Mouse (Mus musculus) heart, embryonic 16.5 days (tissue): ENCODE measurements around the gene Adcy9. TPM values are rescaled to one million over a fixed set of nuclear protein-coding genes. Genes with fewer than 3 reads are reported as not detected.

Experiments
- ATAC-seq: fragments of 200-750 bp; cut with Nextera tagmentation; replicated peaks from 2 replicates; pipeline ENCODE4 v1.8.0; 2017; ENCODE audit warnings: moderate number of reproducible peaks; ENCODE audit not compliant: insufficient read depth, low FRiP score; ENCODE audit errors: extremely low read depth
- H3K27ac ChIP-seq: fragments of 300-500 bp; sonication (generic); 2 replicates; pipeline ENCODE4 v1.5.1; 2014; ENCODE audit warnings: mild to moderate bottlenecking, low read length, control low read depth, moderate library complexity
- H3K27me3 ChIP-seq: fragments of 300-500 bp; sonication (generic); 2 replicates; pipeline ENCODE4 v1.6.1; 2014; ENCODE audit warnings: low read length, mixed read lengths; ENCODE audit not compliant: control insufficient read depth, insufficient read depth
- H3K36me3 ChIP-seq: fragments of 300-500 bp; sonication (generic); 2 replicates; pipeline ENCODE4 v1.6.1; 2014; ENCODE audit not compliant: control insufficient read depth, insufficient read depth
- H3K4me1 ChIP-seq: fragments of 300-500 bp; sonication (generic); 2 replicates; pipeline ENCODE4 v1.6.1; 2014; ENCODE audit warnings: low read length, mixed read lengths; ENCODE audit not compliant: control insufficient read depth, insufficient read depth
- H3K4me2 ChIP-seq: fragments of 300-500 bp; sonication (generic); 2 replicates; pipeline ENCODE4 v1.6.1; 2014; ENCODE audit warnings: low read depth, mild to moderate bottlenecking, control low read depth, low read length
- H3K4me3 ChIP-seq: fragments of 300-500 bp; sonication (generic); 2 replicates; pipeline ENCODE4 v1.5.1; 2014; ENCODE audit warnings: mild to moderate bottlenecking, control low read depth, low read length
- H3K9ac ChIP-seq: fragments of 300-500 bp; sonication (generic); 2 replicates; pipeline ENCODE4 v1.6.1; 2014; ENCODE audit warnings: low read length, control low read depth
- H3K9me3 ChIP-seq: fragments of 300-500 bp; sonication (generic); replicated peaks from 2 replicates; pipeline ENCODE4 v1.6.1; 2016; ENCODE audit warnings: low read length; ENCODE audit not compliant: control insufficient read depth
- WGBS: fragments of 180-500 bp; shearing (Covaris S2); extraction: QIAGEN DNeasy Blood & Tissue Kit; methylation state at CpG from one replicate; pipeline ENCODE4 v1.1.7; 2014; 5-methylcytosine and 5-hydroxymethylcytosine counted together
- polyA plus RNA-seq: library from polyadenylated mRNA; unstranded; fragments of >200 nt; fragmentation: Nextera tagmentation; extraction: Ambion mirVana; gene quantifications from 2 replicates; pipeline ENCODE4 v1.2.1, GENCODE M21; 2015

Adcy9 gene
- 1.1 and 1.6 TPM in 2 replicates for polyA plus RNA-seq

DNA sequence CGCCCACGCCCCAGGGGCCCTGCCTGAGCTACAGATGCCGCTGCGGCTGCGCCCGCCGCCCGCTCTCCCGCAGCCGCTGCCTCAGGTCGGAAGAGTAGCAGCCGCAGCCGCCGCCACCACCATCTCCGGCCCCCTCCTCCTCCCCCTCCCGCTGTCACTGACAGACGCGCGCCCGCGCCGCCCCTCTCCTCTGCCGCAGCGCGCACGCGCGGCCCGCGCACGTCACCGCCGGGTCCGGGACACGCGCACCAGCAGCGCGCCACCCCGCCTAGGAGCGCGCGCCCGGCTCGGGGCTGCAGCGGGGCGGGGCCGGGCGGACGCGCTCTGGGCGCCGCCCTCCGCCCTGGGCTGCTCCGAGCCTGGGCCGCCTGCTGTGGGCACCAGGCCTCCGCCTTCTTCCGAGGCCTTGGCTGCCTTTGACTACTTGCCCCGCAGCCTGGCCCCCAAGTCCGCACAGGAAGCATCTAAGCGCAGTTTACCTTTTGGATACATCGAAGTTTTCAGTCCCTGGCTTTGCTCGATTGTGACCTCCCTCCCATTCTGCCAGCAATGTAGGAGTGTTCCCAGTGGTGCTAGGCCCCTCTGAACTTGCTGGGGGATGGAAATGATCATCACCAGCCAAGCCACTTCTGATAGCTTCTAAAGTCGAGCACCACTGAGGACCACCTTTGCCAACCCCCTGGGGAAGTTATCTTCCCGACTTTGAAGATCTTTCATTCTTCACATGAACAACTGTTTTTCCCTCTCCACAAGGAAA lies at the start of gene Adcy9:
Gene Adcy9 (minus strand): TSS at position 201 of the 757 bp plus-strand sequence.
- ATAC-seq = peak; percentile 94
- peaks cover 14% of the 10 kb centered on the region for H3K27me3 ChIP-seq
- peak within 1 kb of the TSS; percentile 87 for H3K4me3 ChIP-seq
- H3K9ac ChIP-seq = peak within 1 kb of the TSS; percentile 88
- H3K4me1 ChIP-seq = peaks cover 14% of the 10 kb centered on the region
- no peaks in the 10 kb centered on the region for H3K9me3 ChIP-seq
- peak within 1 kb of the TSS; percentile 99 for H3K4me2 ChIP-seq
- H3K36me3 ChIP-seq = no peaks in the 10 kb centered on the region
- H3K27ac ChIP-seq = peak within 1 kb of the TSS; percentile 79
- under 1% methylated on average over 59 of the region's 64 CpGs for WGBS

DNA sequence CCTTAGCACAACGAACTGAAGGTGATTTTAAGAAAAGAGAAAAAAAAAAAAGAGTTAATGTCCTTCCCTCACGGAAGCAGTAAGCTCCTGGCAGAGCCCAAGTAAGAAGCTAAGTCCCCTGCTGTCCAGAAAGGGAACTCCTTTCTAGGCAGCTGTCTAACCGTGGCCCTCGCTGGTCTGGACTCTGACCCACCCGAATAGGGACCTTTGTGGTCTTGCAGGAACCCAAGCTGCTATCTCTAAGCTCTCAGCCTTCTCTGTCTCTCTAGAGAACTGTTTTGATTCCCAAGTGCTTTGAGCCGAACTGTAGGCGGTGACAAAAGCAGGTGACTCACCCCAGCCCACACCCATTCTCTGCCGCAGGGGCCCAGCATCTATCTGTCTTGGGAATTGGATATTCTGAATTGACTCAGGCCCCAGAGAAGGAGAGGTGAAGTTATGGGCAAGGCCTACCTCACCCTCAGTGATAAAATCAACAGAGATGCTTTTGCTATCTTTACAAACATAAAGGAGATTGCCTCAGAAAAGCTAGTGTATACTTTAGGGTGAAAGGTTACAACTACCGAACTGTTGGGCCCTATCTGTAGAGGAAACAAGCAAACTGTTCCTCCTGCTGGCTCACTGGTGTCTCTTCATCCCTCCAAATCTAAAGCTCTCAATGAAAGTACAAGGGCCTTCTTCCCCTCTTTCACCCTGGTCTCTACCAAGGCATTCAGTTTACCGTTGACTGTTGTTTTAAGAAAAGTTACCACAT lies 49.5 kb upstream of the Adcy9 start:
- Histone ChIP-seq H3K4me3 (no peak overlapping the region), H3K9ac (no peak overlapping the region), H3K27me3 (no peaks in the 10 kb centered on the region), H3K9me3 (no peaks in the 10 kb centered on the region), H3K36me3 (no peaks in the 10 kb centered on the region), H3K27ac (no peak overlapping the region), H3K4me2 (no peak overlapping the region), H3K4me1 (peaks cover 6% of the 10 kb centered on the region; the same call in 1 of the 2 replicates)
- no peak for ATAC-seq
- 55% methylated on average over 10 of the region's 10 CpGs for WGBS

GRCm38 (mm10) chr16:4464529-4465089 lies 44.3 kb upstream of the Adcy9 start:
- H3K9ac ChIP-seq = no peak overlapping the region
- no peaks in the 10 kb centered on the region for H3K27me3 ChIP-seq
- no peaks in the 10 kb centered on the region for H3K36me3 ChIP-seq
- H3K9me3 ChIP-seq = no peaks in the 10 kb centered on the region
- H3K4me3 ChIP-seq = no peak overlapping the region
- H3K4me1 ChIP-seq = no peaks in the 10 kb centered on the region
- H3K4me2 ChIP-seq = no peak overlapping the region
- no peak for ATAC-seq
- WGBS = 70% methylated on average over 9 of the region's 9 CpGs
- H3K27ac ChIP-seq = no peak overlapping the region

- Histone ChIP-seq H3K36me3 (no peaks in the 10 kb centered on the region), H3K9ac (no peak overlapping the region), H3K4me1 (no peaks in the 10 kb centered on the region), H3K9me3 (no peaks in the 10 kb centered on the region), H3K27me3 (no peaks in the 10 kb centered on the region), H3K27ac (no peak overlapping the region), H3K4me2 (no peak overlapping the region), H3K4me3 (no peak overlapping the region)
- no peak for ATAC-seq
- 82% methylated on average over 3 of the region's 3 CpGs for WGBS
Observed at GRCm38 (mm10) chr16:4457927-4458326, 37.6 kb upstream of the Adcy9 start.

DNA sequence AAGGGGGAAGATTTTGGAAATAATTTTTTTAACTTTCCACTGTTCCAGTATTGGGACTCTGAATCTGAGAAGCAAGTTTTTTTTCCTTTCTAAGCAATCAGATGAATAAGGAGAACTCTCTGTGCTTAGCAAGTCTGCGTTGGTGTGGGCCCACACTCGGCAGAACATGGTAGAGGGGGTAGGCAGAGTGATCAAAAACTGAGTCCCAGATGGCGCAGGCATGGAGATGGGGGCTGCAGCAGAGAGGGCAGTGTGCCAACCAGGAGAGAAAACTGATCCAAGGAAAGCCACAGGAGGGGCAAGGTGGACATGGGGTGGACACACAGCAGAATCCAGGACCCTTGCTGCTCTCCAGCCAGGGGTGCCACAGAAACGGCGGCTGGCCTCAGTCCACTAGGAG lies 36.1 kb upstream of the Adcy9 start:
- ATAC-seq = no peak
- H3K4me3 ChIP-seq = no peak overlapping the region
- H3K27ac ChIP-seq = no peak overlapping the region
- no peak overlapping the region for H3K4me2 ChIP-seq
- no peaks in the 10 kb centered on the region for H3K9me3 ChIP-seq
- no peaks in the 10 kb centered on the region for H3K36me3 ChIP-seq
- no peaks in the 10 kb centered on the region for H3K27me3 ChIP-seq
- no peak overlapping the region for H3K9ac ChIP-seq
- WGBS = 77% methylated on average over 5 of the region's 5 CpGs
- H3K4me1 ChIP-seq = no peaks in the 10 kb centered on the region

DNA sequence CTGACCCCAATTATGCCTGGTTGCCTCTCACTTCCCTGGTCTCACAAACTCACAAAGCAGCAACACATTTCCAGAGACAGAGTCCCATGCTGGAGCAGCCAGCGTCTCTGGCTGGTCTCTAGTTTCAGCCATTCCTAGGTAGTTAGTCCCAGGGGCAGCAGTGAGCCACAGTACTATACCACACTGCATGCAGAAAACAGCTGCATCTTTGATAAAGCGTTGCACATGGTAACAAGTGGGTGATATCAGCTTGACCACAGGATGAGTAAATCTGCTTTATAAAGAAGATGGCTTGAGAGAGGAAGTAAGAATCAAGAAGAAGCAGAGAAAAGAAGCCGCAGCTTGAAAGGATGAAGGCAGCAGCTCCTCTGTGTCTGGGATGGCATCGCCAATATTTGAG lies 35.4 kb upstream of the Adcy9 start:
- H3K9ac ChIP-seq = no peak overlapping the region
- H3K4me3 ChIP-seq = no peak overlapping the region
- no peak for ATAC-seq
- 77% methylated on average over 4 of the region's 4 CpGs for WGBS
- H3K36me3 ChIP-seq = no peaks in the 10 kb centered on the region
- H3K4me2 ChIP-seq = no peak overlapping the region
- no peak overlapping the region for H3K27ac ChIP-seq
- H3K27me3 ChIP-seq = no peaks in the 10 kb centered on the region
- H3K4me1 ChIP-seq = no peaks in the 10 kb centered on the region
- no peaks in the 10 kb centered on the region for H3K9me3 ChIP-seq

DNA sequence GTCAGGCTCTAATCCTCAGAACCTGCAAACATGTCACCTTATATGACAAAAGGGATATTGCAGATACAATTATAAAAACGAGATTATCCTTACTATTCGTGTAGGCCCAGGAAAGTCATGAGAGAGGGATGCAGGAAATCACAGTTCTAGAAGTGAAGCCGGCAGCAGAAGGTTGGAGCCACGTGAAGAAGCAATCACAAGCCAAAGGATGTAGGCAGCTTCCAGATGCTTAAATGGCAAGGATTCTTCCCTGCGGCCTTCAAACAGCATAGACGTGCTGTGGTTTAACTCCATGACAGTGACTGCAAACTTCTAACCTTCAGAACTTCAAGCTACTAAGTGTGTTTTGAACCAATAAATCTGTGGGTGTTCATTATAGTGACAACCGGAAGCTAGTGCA lies 34.3 kb upstream of the Adcy9 start:
- no peak overlapping the region for H3K4me3 ChIP-seq

GRCm38 (mm10) chr16:4449418-4449817 lies 29.1 kb upstream of the Adcy9 start:
- no peak overlapping the region for H3K4me2 ChIP-seq
- H3K27ac ChIP-seq = no peak overlapping the region
- H3K36me3 ChIP-seq = no peaks in the 10 kb centered on the region
- WGBS = 84% methylated on average over 6 of the region's 6 CpGs
- ATAC-seq = no peak
- H3K27me3 ChIP-seq = no peaks in the 10 kb centered on the region
- H3K9me3 ChIP-seq = no peaks in the 10 kb centered on the region
- H3K4me1 ChIP-seq = no peaks in the 10 kb centered on the region
- H3K9ac ChIP-seq = no peak overlapping the region
- no peak overlapping the region for H3K4me3 ChIP-seq

More for the DNA sequence above, 34.3 kb upstream of the Adcy9 start:
- WGBS = 75% methylated on average over 7 of the region's 7 CpGs
- H3K27me3 ChIP-seq = no peaks in the 10 kb centered on the region
- no peak for ATAC-seq
- no peak overlapping the region for H3K27ac ChIP-seq
- no peak overlapping the region for H3K9ac ChIP-seq
- no peak overlapping the region for H3K4me2 ChIP-seq
- no peaks in the 10 kb centered on the region for H3K4me1 ChIP-seq
- H3K36me3 ChIP-seq = no peaks in the 10 kb centered on the region
- H3K9me3 ChIP-seq = no peaks in the 10 kb centered on the region

- Histone ChIP-seq H3K9me3 (no peaks in the 10 kb centered on the region), H3K4me1 (no peaks in the 10 kb centered on the region), H3K4me2 (no peak overlapping the region), H3K36me3 (no peaks in the 10 kb centered on the region), H3K27ac (no peak overlapping the region), H3K9ac (no peak overlapping the region), H3K4me3 (no peak overlapping the region), H3K27me3 (no peaks in the 10 kb centered on the region)
- ATAC-seq = peak; percentile 6; the same call in 1 of the 2 replicates
- 31% methylated on average over 9 of the region's 9 CpGs for WGBS
Observed at GRCm38 (mm10) chr16:4448235-4448634, 27.9 kb upstream of the Adcy9 start.
